Mouse (Mus musculus): ENCODE measurements at regions not wholly inside any gene's neighbourhood (a gene's known extent, or its start where the extent isn't known, plus 50 kb on each side); places are given as distances from the start of the nearest gene placed in this dataset.

- peak overlapping the region; percentile 72 for H3K4me2 ChIP-seq
- H3K4me1 ChIP-seq = peaks cover 15% of the 10 kb centered on the region; the same call in 1 of the 2 replicates
- ATAC-seq = peak; percentile 46; the same call in 1 of the 2 replicates
- no peaks in the 10 kb centered on the region for H3K9me3 ChIP-seq (replicated peaks)
- H3K9ac ChIP-seq = peak overlapping the region; percentile 55
- WGBS (ENCODE audit: insufficient replicate concordance) = 34% methylated on average over 30 of the region's 30 CpGs
- no peaks in the 10 kb centered on the region for H3K36me3 ChIP-seq
- H3K27ac ChIP-seq = no peak overlapping the region
- H3K27me3 ChIP-seq (replicated peaks) = no peaks in the 10 kb centered on the region; the same call in 1 of the 2 replicates
- H3K4me3 ChIP-seq = peak overlapping the region; percentile 53
These were observed 89.9 kb upstream of the Gm9887 start for GRCm38 (mm10) chr12:69461888-69462840.

- no peaks in the 10 kb centered on the region; the same call in 1 of the 2 replicates for H3K27me3 ChIP-seq (replicated peaks)
- peaks cover 15% of the 10 kb centered on the region; the same call in 1 of the 2 replicates for H3K4me1 ChIP-seq
- H3K27ac ChIP-seq = no peak overlapping the region
- no peaks in the 10 kb centered on the region for H3K36me3 ChIP-seq
- no peak for ATAC-seq
- H3K9me3 ChIP-seq (replicated peaks) = no peaks in the 10 kb centered on the region
- no peak overlapping the region for H3K4me2 ChIP-seq
- no peak overlapping the region for H3K4me3 ChIP-seq
- no peak overlapping the region for H3K9ac ChIP-seq
- 52% methylated on average over 3 of the region's 3 CpGs for WGBS (ENCODE audit: insufficient replicate concordance)
These were observed 88.4 kb upstream of the Gm9887 start for GRCm38 (mm10) chr12:69460552-69461079.

GRCm38 (mm10) chr12:69458170-69458841 lies 86.0 kb upstream of the Gm9887 start:
- Histone ChIP-seq H3K4me3 (no peak overlapping the region), H3K27me3 (replicated peaks) (0 out of 2 replicates have a peak, but pooled peaks cover 2% of the 10 kb centered on the region), H3K4me2 (no peak overlapping the region), H3K36me3 (no peaks in the 10 kb centered on the region), H3K9ac (no peak overlapping the region), H3K27ac (no peak overlapping the region), H3K4me1 (peaks cover 15% of the 10 kb centered on the region; the same call in 1 of the 2 replicates), H3K9me3 (replicated peaks) (no peaks in the 10 kb centered on the region)
- ATAC-seq = no peak
- WGBS (ENCODE audit: insufficient replicate concordance) = 40% methylated on average over 14 of the region's 14 CpGs

GRCm38 (mm10) chr12:69456746-69457145 lies 84.5 kb upstream of the Gm9887 start:
- 73% methylated on average over 3 of the region's 3 CpGs for WGBS (ENCODE audit: insufficient replicate concordance)
- H3K4me1 ChIP-seq = peaks cover 6% of the 10 kb centered on the region; the same call in 1 of the 2 replicates

GRCm38 (mm10) chr12:69456116-69456515 lies 83.9 kb upstream of the Gm9887 start:
- Histone ChIP-seq H3K4me1 (no peaks in the 10 kb centered on the region), H3K27me3 (replicated peaks) (0 out of 2 replicates have a peak, but pooled peaks cover 4% of the 10 kb centered on the region), H3K27ac (no peak overlapping the region), H3K36me3 (no peaks in the 10 kb centered on the region), H3K4me2 (no peak overlapping the region), H3K4me3 (no peak overlapping the region), H3K9ac (no peak overlapping the region), H3K9me3 (replicated peaks) (no peaks in the 10 kb centered on the region)
- WGBS (ENCODE audit: insufficient replicate concordance) = 75% methylated on average over 12 of the region's 12 CpGs
- ATAC-seq = no peak

More at GRCm38 (mm10) chr12:69456746-69457145, 84.5 kb upstream of the Gm9887 start:
- no peak overlapping the region for H3K4me2 ChIP-seq
- H3K27me3 ChIP-seq (replicated peaks) = 0 out of 2 replicates have a peak, but pooled peaks cover 4% of the 10 kb centered on the region
- H3K9me3 ChIP-seq (replicated peaks) = no peaks in the 10 kb centered on the region
- H3K9ac ChIP-seq = no peak overlapping the region
- H3K4me3 ChIP-seq = no peak overlapping the region
- no peak for ATAC-seq
- H3K27ac ChIP-seq = no peak overlapping the region
- no peaks in the 10 kb centered on the region for H3K36me3 ChIP-seq

GRCm38 (mm10) chr12:69455566-69455965 lies 83.3 kb upstream of the Gm9887 start:
- 50% methylated on average over 5 of the region's 5 CpGs for WGBS (ENCODE audit: insufficient replicate concordance)
- no peak overlapping the region for H3K9ac ChIP-seq
- H3K27me3 ChIP-seq (replicated peaks) = 0 out of 2 replicates have a peak, but pooled peaks cover 4% of the 10 kb centered on the region
- no peak overlapping the region for H3K4me2 ChIP-seq
- H3K4me1 ChIP-seq = no peaks in the 10 kb centered on the region
- H3K9me3 ChIP-seq (replicated peaks) = no peaks in the 10 kb centered on the region
- no peak overlapping the region for H3K4me3 ChIP-seq
- H3K27ac ChIP-seq = no peak overlapping the region
- no peaks in the 10 kb centered on the region for H3K36me3 ChIP-seq
- no peak for ATAC-seq

- Histone ChIP-seq H3K4me3 (no peak overlapping the region), H3K27me3 (replicated peaks) (0 out of 2 replicates have a peak, but pooled peaks cover 4% of the 10 kb centered on the region), H3K27ac (no peak overlapping the region), H3K9me3 (replicated peaks) (no peaks in the 10 kb centered on the region), H3K36me3 (no peaks in the 10 kb centered on the region), H3K4me2 (no peak overlapping the region), H3K9ac (no peak overlapping the region), H3K4me1 (no peaks in the 10 kb centered on the region)
- no peak for ATAC-seq
- WGBS (ENCODE audit: insufficient replicate concordance) = 56% methylated on average over 6 of the region's 6 CpGs
These were observed 81.3 kb upstream of the Gm9887 start for GRCm38 (mm10) chr12:69453544-69453943.

GRCm38 (mm10) chr12:69452986-69453385 lies 80.7 kb upstream of the Gm9887 start:
- Histone ChIP-seq H3K36me3 (no peaks in the 10 kb centered on the region), H3K9ac (no peak overlapping the region), H3K27ac (no peak overlapping the region), H3K4me1 (peaks cover 5% of the 10 kb centered on the region; the same call in 1 of the 2 replicates), H3K4me3 (no peak overlapping the region), H3K27me3 (replicated peaks) (peaks cover 6% of the 10 kb centered on the region; the same call in 1 of the 2 replicates), H3K9me3 (replicated peaks) (no peaks in the 10 kb centered on the region), H3K4me2 (no peak overlapping the region)
- no peak for ATAC-seq
- WGBS (ENCODE audit: insufficient replicate concordance) = 77% methylated on average over 10 of the region's 10 CpGs

GRCm38 (mm10) chr12:69451110-69451509 lies 78.9 kb upstream of the Gm9887 start:
- 50% methylated on average over 6 of the region's 6 CpGs for WGBS (ENCODE audit: insufficient replicate concordance)

GRCm38 (mm10) chr12:69447962-69448767 lies 75.9 kb upstream of the Gm9887 start:
- Histone ChIP-seq H3K4me1 (peaks cover 18% of the 10 kb centered on the region), H3K36me3 (no peaks in the 10 kb centered on the region), H3K4me2 (peak overlapping the region; percentile 30), H3K27me3 (replicated peaks) (peaks cover 21% of the 10 kb centered on the region; the same call in 1 of the 2 replicates), H3K9me3 (replicated peaks) (no peaks in the 10 kb centered on the region), H3K27ac (no peak overlapping the region), H3K4me3 (no peak overlapping the region), H3K9ac (no peak overlapping the region)
- ATAC-seq = no peak
- WGBS (ENCODE audit: insufficient replicate concordance) = 18% methylated on average over 14 of the region's 14 CpGs

More at GRCm38 (mm10) chr12:69451110-69451509, 78.9 kb upstream of the Gm9887 start:
- Histone ChIP-seq H3K27ac (no peak overlapping the region), H3K27me3 (replicated peaks) (peaks cover 22% of the 10 kb centered on the region; the same call in 1 of the 2 replicates), H3K9me3 (replicated peaks) (no peaks in the 10 kb centered on the region), H3K4me1 (peaks cover 16% of the 10 kb centered on the region), H3K9ac (no peak overlapping the region), H3K4me2 (no peak overlapping the region), H3K36me3 (no peaks in the 10 kb centered on the region), H3K4me3 (no peak overlapping the region)
- no peak for ATAC-seq

- peaks cover 18% of the 10 kb centered on the region for H3K4me1 ChIP-seq
- no peak overlapping the region for H3K9ac ChIP-seq
- 30% methylated on average over 9 of the region's 9 CpGs for whole genome bisulfite sequencing (ENCODE audit: insufficient replicate concordance)
- ATAC-seq = no peak
- H3K36me3 ChIP-seq = no peaks in the 10 kb centered on the region
- peaks cover 20% of the 10 kb centered on the region; the same call in 1 of the 2 replicates for H3K27me3 ChIP-seq (replicated peaks)
- no peaks in the 10 kb centered on the region for H3K9me3 ChIP-seq (replicated peaks)
- no peak overlapping the region for H3K27ac ChIP-seq
- no peak overlapping the region for H3K4me3 ChIP-seq
- H3K4me2 ChIP-seq = peak overlapping the region; percentile 23
These were observed 75.1 kb upstream of the Gm9887 start for GRCm38 (mm10) chr12:69447322-69447827.

Data from liver, embryonic 12.5 days (tissue).